Mouse (Mus musculus): Measurements from ENCODE around the gene Ints6.
"Not testable (repeated sequence)": the region's sequence is repeated elsewhere in the genome, so short reads cannot be mapped to it uniquely, and the experiment has no call there.

Gene Ints6

GRCm38 (mm10) chr14:62648405-62648804 lies 112.6 kb downstream of the Ints6 start:
- CTCF ChIA-PET, result interaction anchor here in 1 of 4 experiments (0.6 kb wide), 1 partner anchor 947 kb away, joined by 3 read pairs; no protein-coding TSS in a partner anchor
- POLR2A ChIA-PET, result no interaction called here

GRCm38 (mm10) chr14:62642368-62642767 lies 118.6 kb downstream of the Ints6 start:
- POLR2A ChIA-PET, CTCF ChIA-PET: not testable (repeated sequence)

GRCm38 (mm10) chr14:62640396-62640795 lies 120.6 kb downstream of the Ints6 start:
- ChIA-PET CTCF (interaction anchor here in 1 of 4 experiments (0.6 kb wide), 1 partner anchor 13 kb away, joined by 5 read pairs; no protein-coding TSS in a partner anchor), POLR2A (no interaction called here)

GRCm38 (mm10) chr14:62639551-62639950 lies 121.4 kb downstream of the Ints6 start:
- ChIA-PET POLR2A (no interaction called here), CTCF (no interaction called here)

- POLR2A ChIA-PET, result no interaction called here
- CTCF ChIA-PET, result interaction anchor here in 1 of 4 experiments (0.8 kb wide), 1 partner anchor 147 kb away, joined by 3 read pairs; no protein-coding TSS in a partner anchor
Measured at GRCm38 (mm10) chr14:62639111-62639510, 121.9 kb downstream of the Ints6 start.

GRCm38 (mm10) chr14:62638345-62638702 lies 122.6 kb downstream of the Ints6 start:
- POLR2A ChIA-PET, result interaction anchor here in 1 of 4 experiments (1.2 kb wide), 1 partner anchor 123 kb away, joined by 3 read pairs; the partner anchor contains the start of gene Ints6
- CTCF ChIA-PET, result interaction anchor here in 1 of 4 experiments (0.8 kb wide), 1 partner anchor 146 kb away, joined by 3 read pairs; no protein-coding TSS in a partner anchor

GRCm38 (mm10) chr14:62637436-62638344 lies 123.3 kb downstream of the Ints6 start:
- ChIA-PET POLR2A (interaction anchor here in 1 of 4 experiments (1.2 kb wide), 1 partner anchor 124 kb away, joined by 3 read pairs; the partner anchor contains the start of gene Ints6), CTCF (no interaction called here)

GRCm38 (mm10) chr14:62627951-62628350 lies 133.0 kb downstream of the Ints6 start:
- CTCF ChIA-PET, result interaction anchor here in 1 of 4 experiments (0.6 kb wide), 1 partner anchor 212 kb away, joined by 5 read pairs; no protein-coding TSS in a partner anchor
- POLR2A ChIA-PET, result interaction anchor here in 1 of 4 experiments (0.8 kb wide), 1 partner anchor 17 kb away, joined by 4 read pairs; no protein-coding TSS in a partner anchor
